Mouse (Mus musculus): ENCODE measurements around the gene Ppp1r12a. TPM values are rescaled to one million over a fixed set of nuclear protein-coding genes. Genes with fewer than 3 reads are reported as not detected.

The Ppp1r12a gene
- polyA plus RNA-seq (2014; fragmentation: Nextera tagmentation; extraction: Ambion mirVana) = 71.9 and 74.5 TPM in 2 replicates

- ATAC-seq (ENCODE audit: low read depth) = peak; percentile 96
- peak within 1 kb of the TSS; percentile 97 for H3K27ac ChIP-seq (replicated peaks; ENCODE audit: low read depth, low read length)
- peaks cover 23% of the 10 kb centered on the region for H3K4me1 ChIP-seq (ENCODE audit: control insufficient read depth, insufficient read depth, low read length)
- under 1% methylated on average over 35 of the region's 89 CpGs for WGBS
- H3K9ac ChIP-seq (ENCODE audit: low read depth, low read length) = peak within 1 kb of the TSS; percentile 99
- H3K4me3 ChIP-seq (ENCODE audit: low read depth, low read length) = peak within 1 kb of the TSS; percentile 99
- DNase-seq (ENCODE audit: low spot score) = peak; percentile 96
- no peaks in the 10 kb centered on the region for H3K9me3 ChIP-seq (ENCODE audit: control insufficient read depth, low read length)
- no peaks in the 10 kb centered on the region for H3K36me3 ChIP-seq (ENCODE audit: control insufficient read depth, insufficient read depth, low read length)
- no peaks in the 10 kb centered on the region for H3K27me3 ChIP-seq (replicated peaks; ENCODE audit: control insufficient read depth, insufficient read depth, low read length)
- H3K4me2 ChIP-seq (ENCODE audit: low read depth, low read length) = peak within 1 kb of the TSS; percentile 74
These were observed at the start of gene Ppp1r12a for GRCm38 (mm10) chr10:108161261-108162256. TSS of gene Ppp1r12a (plus strand) at chr10:108162193.

DNA sequence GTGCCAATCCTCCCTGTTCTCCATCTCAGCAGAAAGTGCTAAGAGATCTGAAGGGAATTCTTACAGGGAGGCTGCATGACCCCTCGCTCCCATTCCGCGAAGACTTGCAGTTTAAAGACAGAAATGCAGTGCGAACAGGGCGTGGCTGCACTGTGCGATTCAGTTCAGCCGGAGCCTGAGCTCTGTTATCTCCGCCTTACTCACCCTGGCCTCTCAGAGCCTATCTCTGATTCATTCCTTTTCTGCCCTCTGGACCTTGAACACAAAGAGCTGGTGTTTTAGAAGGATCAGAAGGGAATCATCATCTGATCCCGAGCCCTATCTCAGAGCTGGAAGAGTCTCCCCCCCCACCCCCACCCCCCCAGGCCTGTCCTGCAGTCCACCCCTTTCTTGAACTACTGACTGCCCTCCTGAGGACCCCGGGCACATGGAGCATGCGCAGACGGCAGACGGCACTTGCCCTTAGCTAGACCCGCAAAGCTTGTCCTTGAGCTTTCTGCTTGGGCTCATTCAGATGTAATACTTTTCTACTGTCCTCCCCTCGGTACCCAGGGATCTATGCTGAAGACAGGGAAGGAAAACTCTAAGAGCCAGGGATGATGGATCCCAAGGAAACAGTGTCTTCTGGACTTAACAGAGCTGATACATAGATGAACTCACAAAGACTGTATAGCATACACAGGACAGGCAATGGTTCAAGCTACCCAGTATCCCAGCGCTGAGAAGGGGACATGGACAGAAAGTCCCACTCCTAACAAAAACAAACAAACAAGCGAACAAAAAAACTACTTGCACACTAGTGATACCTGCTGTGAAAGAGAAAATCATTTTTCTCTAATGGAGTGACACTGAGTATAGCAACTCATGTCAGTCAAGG lies 48.4 kb upstream of the Ppp1r12a start:
- Histone ChIP-seq H3K4me1 (ENCODE audit: control insufficient read depth, insufficient read depth, low read length) (peaks cover 6% of the 10 kb centered on the region), H3K36me3 (ENCODE audit: control insufficient read depth, insufficient read depth, low read length) (no peaks in the 10 kb centered on the region), H3K4me3 (ENCODE audit: low read depth, low read length) (peak overlapping the region; percentile 28), H3K9me3 (ENCODE audit: control insufficient read depth, low read length) (no peaks in the 10 kb centered on the region), H3K4me2 (ENCODE audit: low read depth, low read length) (peak overlapping the region; percentile 53), H3K9ac (ENCODE audit: low read depth, low read length) (0 out of 2 replicates have a peak overlapping the region, but pooled peaks have one; percentile 40), H3K27me3 (replicated peaks; ENCODE audit: control insufficient read depth, insufficient read depth, low read length) (no peaks in the 10 kb centered on the region), H3K27ac (replicated peaks; ENCODE audit: low read depth, low read length) (no peak overlapping the region)
- WGBS = 33% methylated on average over 17 of the region's 17 CpGs
- peak; percentile 55; the same call in 1 of the 2 replicates for ATAC-seq (ENCODE audit: low read depth)
- peak; percentile 58 for DNase-seq (ENCODE audit: low spot score)

GRCm38 (mm10) chr10:108118200-108119163 lies 43.5 kb upstream of the Ppp1r12a start:
- no peaks in the 10 kb centered on the region for H3K27me3 ChIP-seq (replicated peaks; ENCODE audit: control insufficient read depth, insufficient read depth, low read length)
- no peaks in the 10 kb centered on the region for H3K9me3 ChIP-seq (ENCODE audit: control insufficient read depth, low read length)
- H3K36me3 ChIP-seq (ENCODE audit: control insufficient read depth, insufficient read depth, low read length) = no peaks in the 10 kb centered on the region
- H3K4me3 ChIP-seq (ENCODE audit: low read depth, low read length) = no peak overlapping the region
- ATAC-seq (ENCODE audit: low read depth) (no peak), DNase-seq (ENCODE audit: low spot score) (no peak)
- H3K4me2 ChIP-seq (ENCODE audit: low read depth, low read length) = no peak overlapping the region
- no peak overlapping the region for H3K9ac ChIP-seq (ENCODE audit: low read depth, low read length)
- peaks cover 4% of the 10 kb centered on the region for H3K4me1 ChIP-seq (ENCODE audit: control insufficient read depth, insufficient read depth, low read length)
- no peak overlapping the region for H3K27ac ChIP-seq (replicated peaks; ENCODE audit: low read depth, low read length)
- 82% methylated on average over 13 of the region's 13 CpGs for WGBS

DNA sequence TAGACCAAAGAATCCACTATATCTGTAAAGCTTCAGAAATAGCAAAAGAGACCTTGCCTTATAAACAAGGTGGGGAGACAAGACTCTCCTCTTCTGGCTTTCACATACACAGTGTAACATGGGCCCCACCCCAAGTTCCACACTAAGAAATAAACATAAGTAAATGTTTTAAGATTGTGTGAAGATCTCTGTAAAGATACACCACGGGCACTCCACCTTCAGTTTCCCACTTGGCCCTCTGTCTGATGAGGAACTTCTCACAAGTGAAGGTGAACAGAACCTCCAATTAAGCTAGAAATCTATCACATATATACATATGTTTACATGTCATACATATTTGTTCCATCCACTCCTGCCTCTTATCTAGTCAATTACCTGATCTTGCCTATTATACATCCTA lies 42.6 kb upstream of the Ppp1r12a start:
- WGBS = 79% methylated on average over 1 of the region's 1 CpGs
- DNase-seq (ENCODE audit: low spot score) (no peak), ATAC-seq (ENCODE audit: low read depth) (no peak)

DNA sequence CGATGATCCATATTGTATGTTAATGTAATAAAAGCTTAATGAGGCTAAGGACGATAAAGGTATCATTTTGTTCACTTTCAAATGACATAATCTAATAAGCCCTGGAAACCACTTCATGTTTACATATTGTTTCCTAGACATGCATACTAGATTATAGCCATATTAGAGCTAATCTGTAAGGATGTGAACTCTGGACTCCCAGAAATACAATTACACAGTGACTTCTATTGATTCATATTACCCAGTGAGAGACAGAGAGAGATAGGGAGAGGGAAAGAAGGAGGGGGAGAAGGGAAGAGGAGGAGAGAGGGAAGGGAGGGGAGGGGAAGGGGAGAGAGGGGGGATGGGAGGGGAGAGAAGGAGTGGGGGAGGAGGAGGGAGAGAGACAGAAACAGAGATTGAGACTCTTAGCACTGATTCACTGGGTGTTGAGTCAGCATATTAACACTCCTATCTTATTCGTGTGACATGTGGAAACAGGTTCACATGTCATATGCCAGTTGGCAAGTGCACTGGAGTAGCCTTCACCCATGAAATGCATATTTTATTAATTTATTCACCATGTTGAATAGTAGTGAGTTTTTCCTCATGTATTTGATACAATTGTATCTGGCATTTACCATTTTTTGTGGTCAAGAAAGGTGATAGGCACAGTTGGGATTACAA lies 36.9 kb upstream of the Ppp1r12a start:
- ATAC-seq (ENCODE audit: low read depth) = no peak
- Histone ChIP-seq H3K9ac (ENCODE audit: low read depth, low read length) (no peak overlapping the region), H3K9me3 (ENCODE audit: control insufficient read depth, low read length) (no peaks in the 10 kb centered on the region), H3K27me3 (replicated peaks; ENCODE audit: control insufficient read depth, insufficient read depth, low read length) (no peaks in the 10 kb centered on the region), H3K36me3 (ENCODE audit: control insufficient read depth, insufficient read depth, low read length) (no peaks in the 10 kb centered on the region), H3K27ac (replicated peaks; ENCODE audit: low read depth, low read length) (no peak overlapping the region), H3K4me3 (ENCODE audit: low read depth, low read length) (no peak overlapping the region), H3K4me1 (ENCODE audit: control insufficient read depth, insufficient read depth, low read length) (no peaks in the 10 kb centered on the region), H3K4me2 (ENCODE audit: low read depth, low read length) (no peak overlapping the region)
- 79% methylated on average over 3 of the region's 3 CpGs for WGBS
- DNase-seq (ENCODE audit: low spot score) = no peak

More for the DNA sequence above, 42.6 kb upstream of the Ppp1r12a start:
- H3K36me3 ChIP-seq (ENCODE audit: control insufficient read depth, insufficient read depth, low read length) = no peaks in the 10 kb centered on the region
- no peaks in the 10 kb centered on the region for H3K27me3 ChIP-seq (replicated peaks; ENCODE audit: control insufficient read depth, insufficient read depth, low read length)
- H3K4me1 ChIP-seq (ENCODE audit: control insufficient read depth, insufficient read depth, low read length) = no peaks in the 10 kb centered on the region
- no peak overlapping the region for H3K4me3 ChIP-seq (ENCODE audit: low read depth, low read length)
- H3K9me3 ChIP-seq (ENCODE audit: control insufficient read depth, low read length) = no peaks in the 10 kb centered on the region
- no peak overlapping the region for H3K9ac ChIP-seq (ENCODE audit: low read depth, low read length)
- no peak overlapping the region for H3K27ac ChIP-seq (replicated peaks; ENCODE audit: low read depth, low read length)
- no peak overlapping the region for H3K4me2 ChIP-seq (ENCODE audit: low read depth, low read length)

DNA sequence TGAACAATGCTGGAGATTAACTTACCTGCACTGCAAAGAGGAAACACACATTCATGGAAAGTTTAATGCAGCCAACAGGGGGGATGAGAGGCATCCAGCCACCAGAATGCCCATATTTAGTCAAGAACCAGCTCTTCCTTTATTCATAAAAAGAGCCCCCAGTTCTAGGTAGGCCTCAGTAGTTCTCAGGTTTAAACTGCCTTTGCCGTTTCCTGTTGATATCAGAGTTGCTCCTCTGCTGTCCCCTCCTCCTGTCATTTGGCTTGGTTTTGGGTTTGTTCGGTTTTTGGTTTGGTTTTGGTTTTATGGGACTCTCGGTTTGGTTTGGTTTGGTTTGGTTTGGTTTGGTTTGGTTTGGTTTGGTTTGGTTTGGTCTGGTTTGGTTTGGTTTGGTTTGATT lies 32.8 kb upstream of the Ppp1r12a start:
- DNase-seq (ENCODE audit: low spot score) (no peak), ATAC-seq (ENCODE audit: low read depth) (no peak)
- no peaks in the 10 kb centered on the region for H3K36me3 ChIP-seq (ENCODE audit: control insufficient read depth, insufficient read depth, low read length)
- no peak overlapping the region for H3K4me2 ChIP-seq (ENCODE audit: low read depth, low read length)
- H3K27me3 ChIP-seq (replicated peaks; ENCODE audit: control insufficient read depth, insufficient read depth, low read length) = no peaks in the 10 kb centered on the region
- no peaks in the 10 kb centered on the region for H3K9me3 ChIP-seq (ENCODE audit: control insufficient read depth, low read length)
- H3K9ac ChIP-seq (ENCODE audit: low read depth, low read length) = no peak overlapping the region
- no peaks in the 10 kb centered on the region for H3K4me1 ChIP-seq (ENCODE audit: control insufficient read depth, insufficient read depth, low read length)
- no peak overlapping the region for H3K27ac ChIP-seq (replicated peaks; ENCODE audit: low read depth, low read length)
- 93% methylated on average over 3 of the region's 3 CpGs for WGBS
- no peak overlapping the region for H3K4me3 ChIP-seq (ENCODE audit: low read depth, low read length)

DNA sequence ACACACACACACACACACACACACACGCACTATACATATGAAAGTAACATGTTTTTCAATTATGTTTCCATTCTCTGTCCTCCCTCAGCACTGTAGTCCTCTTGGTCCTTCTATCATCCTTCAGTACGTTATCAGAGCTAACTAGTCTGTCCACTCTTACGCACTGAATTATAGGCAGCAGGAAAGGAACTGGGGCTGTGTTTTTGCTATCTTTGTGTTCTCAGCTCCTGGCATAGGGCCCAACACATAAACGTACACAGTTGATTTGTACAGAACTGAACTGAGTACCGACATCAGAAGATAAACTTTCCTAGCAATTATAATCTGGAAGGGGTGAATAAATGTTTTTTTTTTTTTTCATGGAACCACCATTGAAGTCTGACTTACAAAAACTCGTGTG lies 30.1 kb upstream of the Ppp1r12a start:
- DNase-seq (ENCODE audit: low spot score) (no peak), ATAC-seq (ENCODE audit: low read depth) (no peak)
- WGBS = 77% methylated on average over 6 of the region's 6 CpGs
- H3K4me2 ChIP-seq (ENCODE audit: low read depth, low read length) = no peak overlapping the region
- no peak overlapping the region for H3K27ac ChIP-seq (replicated peaks; ENCODE audit: low read depth, low read length)
- no peaks in the 10 kb centered on the region for H3K4me1 ChIP-seq (ENCODE audit: control insufficient read depth, insufficient read depth, low read length)
- H3K27me3 ChIP-seq (replicated peaks; ENCODE audit: control insufficient read depth, insufficient read depth, low read length) = no peaks in the 10 kb centered on the region
- H3K4me3 ChIP-seq (ENCODE audit: low read depth, low read length) = no peak overlapping the region
- no peak overlapping the region for H3K9ac ChIP-seq (ENCODE audit: low read depth, low read length)
- no peaks in the 10 kb centered on the region for H3K36me3 ChIP-seq (ENCODE audit: control insufficient read depth, insufficient read depth, low read length)
- H3K9me3 ChIP-seq (ENCODE audit: control insufficient read depth, low read length) = no peaks in the 10 kb centered on the region
